Mouse (Mus musculus): ENCODE data around the gene Tmem238. TPM values are rescaled to one million over a fixed set of nuclear protein-coding genes. Genes with fewer than 3 reads are reported as not detected.

The Tmem238 gene
- polyA plus RNA-seq, 1 experiment from 2014 or later = 6.8 TPM

DNA sequence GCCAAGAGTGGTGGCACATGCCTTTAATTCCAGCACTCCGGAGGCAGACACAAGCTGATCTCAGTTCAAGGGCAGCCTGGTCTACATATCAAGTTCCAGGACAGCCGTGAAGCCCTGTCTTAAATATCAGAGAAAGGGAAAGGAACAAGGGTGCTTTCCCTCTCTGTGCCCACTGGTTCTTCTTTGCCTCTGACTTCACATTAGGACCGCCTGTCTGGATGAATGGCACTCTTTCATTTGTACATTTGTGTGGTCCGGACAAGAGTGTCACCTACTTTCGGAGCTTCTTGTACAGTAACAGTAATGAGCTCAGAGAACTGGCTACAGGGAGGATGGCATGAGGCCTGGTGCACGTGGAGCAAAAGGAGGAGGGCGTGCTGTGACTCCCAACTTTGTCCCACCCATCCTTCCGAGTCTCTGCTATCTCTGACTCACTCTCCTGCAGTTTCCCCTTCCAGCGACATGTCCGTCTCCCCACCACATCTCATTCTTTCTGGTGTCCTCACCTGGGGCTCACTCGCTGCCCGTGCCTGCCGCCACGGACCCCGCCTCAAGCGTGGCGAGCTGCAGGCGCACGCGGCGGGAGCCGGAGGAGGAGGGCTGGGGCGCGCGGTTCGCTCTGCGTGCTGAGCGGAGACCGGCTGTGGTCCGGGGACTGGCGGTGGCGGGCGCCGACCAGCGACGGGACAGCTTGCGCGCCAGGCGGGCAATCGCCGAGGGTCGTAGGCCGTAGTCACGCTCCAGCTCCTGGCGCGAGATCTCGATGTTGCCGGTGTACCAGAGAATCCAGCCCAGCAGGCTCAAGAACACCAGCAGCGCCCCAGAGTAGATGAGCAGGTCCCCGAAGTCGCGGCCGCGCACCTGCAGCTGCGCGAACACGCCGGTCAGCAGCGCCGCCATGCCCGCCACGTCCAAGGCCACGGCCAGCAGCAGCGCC, 689 bp downstream of the Tmem238 start:
- peak overlapping the region; percentile 51 for H3K4me3 ChIP-seq (replicated peaks)
- peaks cover 20% of the 10 kb centered on the region for H3K4me1 ChIP-seq
- H3K36me3 ChIP-seq = no peaks in the 10 kb centered on the region
- peak overlapping the region; percentile 88 for H3K4me2 ChIP-seq
- peak overlapping the region; percentile 68 for H3K9ac ChIP-seq (replicated peaks)
- peak; percentile 33 for ATAC-seq (ENCODE audit: low FRiP score)
- peak overlapping the region; percentile 74 for H3K27ac ChIP-seq (replicated peaks)
- 2% methylated on average over 64 of the region's 64 CpGs for WGBS
- H3K9me3 ChIP-seq (replicated peaks) = no peaks in the 10 kb centered on the region
- peaks cover 15% of the 10 kb centered on the region; the same call in 1 of the 2 replicates for H3K27me3 ChIP-seq (replicated peaks)

DNA sequence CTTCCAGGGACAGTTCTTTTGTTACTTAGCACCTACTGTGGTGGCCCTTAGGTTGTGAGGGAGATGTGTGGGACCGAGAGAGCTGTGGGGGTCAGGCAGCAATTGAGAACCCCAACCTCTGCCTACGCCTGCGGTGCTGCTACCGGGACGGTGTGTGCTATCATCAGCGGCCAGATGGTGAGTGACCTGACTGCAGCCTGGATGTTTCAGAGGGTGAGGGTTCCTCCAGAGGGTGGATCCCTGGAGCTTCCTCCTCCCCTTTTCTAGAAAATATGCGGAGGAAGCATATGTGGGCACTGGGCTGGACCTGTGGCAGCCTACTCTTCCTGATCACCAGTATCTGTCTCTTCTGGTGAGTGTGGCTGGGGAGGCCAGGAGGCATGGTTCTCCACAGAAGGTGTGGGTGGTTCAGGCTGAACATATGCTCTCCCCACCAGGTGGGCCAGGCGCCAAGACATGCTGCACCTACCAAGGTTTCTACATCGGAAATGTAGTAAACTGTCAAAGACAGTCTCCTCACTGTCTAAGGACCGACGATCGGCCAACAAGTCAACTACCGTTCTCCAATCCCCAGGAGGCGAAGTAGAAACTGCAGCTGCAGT, 5.7 kb downstream of the Tmem238 start:
- 88% methylated on average over 14 of the region's 14 CpGs for WGBS
- Histone ChIP-seq H3K4me2 (no peak overlapping the region), H3K9me3 (replicated peaks) (no peaks in the 10 kb centered on the region), H3K4me3 (replicated peaks) (no peak overlapping the region), H3K27me3 (replicated peaks) (peaks cover 34% of the 10 kb centered on the region), H3K4me1 (peaks cover 6% of the 10 kb centered on the region), H3K36me3 (no peaks in the 10 kb centered on the region), H3K9ac (replicated peaks) (no peak overlapping the region), H3K27ac (replicated peaks) (no peak overlapping the region)
- no peak for ATAC-seq (ENCODE audit: low FRiP score)

DNA sequence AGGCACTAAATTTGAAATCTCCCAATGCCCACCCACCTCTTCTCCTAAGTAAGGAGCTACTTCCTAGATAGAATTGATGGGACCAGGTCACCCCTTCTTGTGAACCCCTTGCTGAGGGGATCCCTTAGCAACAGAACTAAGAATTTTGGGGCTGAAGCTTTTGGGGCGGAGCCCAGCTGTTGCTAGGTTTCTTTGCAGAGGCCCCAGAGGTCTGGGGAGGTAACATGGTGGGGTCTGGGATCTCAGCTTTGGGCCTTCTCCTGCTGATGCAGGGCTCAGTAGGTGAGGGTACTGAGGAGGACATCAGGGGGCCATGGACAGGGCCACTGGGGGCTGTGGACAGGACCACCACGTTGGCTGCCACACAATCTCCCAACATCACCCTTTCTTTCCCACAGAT, 6.7 kb downstream of the Tmem238 start, which contains the start of the genes Il11 and Tmem190:
TSS of gene Il11 (minus strand) at position 101 of the 400 bp plus-strand sequence.
TSS of gene Tmem190 (plus strand) at position 179 of the 400 bp plus-strand sequence.
- H3K9ac ChIP-seq (replicated peaks) = no peak within 1 kb of the TSS
- no peak within 1 kb of the TSS for H3K4me2 ChIP-seq
- H3K4me1 ChIP-seq = no peaks in the 10 kb centered on the region
- H3K27ac ChIP-seq (replicated peaks) = no peak within 1 kb of the TSS
- ATAC-seq (ENCODE audit: low FRiP score) = no peak
- no peaks in the 10 kb centered on the region for H3K36me3 ChIP-seq
- no peak within 1 kb of the TSS for H3K4me3 ChIP-seq (replicated peaks)
- no peaks in the 10 kb centered on the region for H3K9me3 ChIP-seq (replicated peaks)
- 70% methylated on average over 2 of the region's 2 CpGs for WGBS
- peaks cover 44% of the 10 kb centered on the region for H3K27me3 ChIP-seq (replicated peaks)

DNA sequence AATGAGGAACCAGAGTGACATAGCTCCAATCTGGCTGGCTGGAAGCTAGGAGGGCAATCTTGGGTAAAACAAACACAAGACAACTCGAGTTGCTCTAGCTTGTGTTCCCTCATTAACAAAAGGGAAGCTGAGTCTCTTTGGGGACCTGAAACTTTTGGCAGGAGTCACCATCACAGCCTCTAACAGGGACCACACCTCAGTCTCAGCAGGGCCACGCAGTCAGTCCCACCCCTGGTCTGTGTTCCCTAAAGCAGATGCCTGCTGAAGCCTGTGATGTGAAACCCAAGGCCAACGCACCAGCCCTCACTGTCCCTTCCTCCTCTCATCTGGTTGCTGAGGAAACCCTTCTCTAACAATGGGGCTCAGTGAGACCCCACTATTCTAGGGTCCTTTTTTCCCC, 7.3 kb downstream of the Tmem238 start:
- Histone ChIP-seq H3K4me1 (peaks cover 5% of the 10 kb centered on the region), H3K9ac (replicated peaks) (no peak overlapping the region), H3K27me3 (replicated peaks) (peaks cover 45% of the 10 kb centered on the region), H3K36me3 (no peaks in the 10 kb centered on the region), H3K27ac (replicated peaks) (no peak overlapping the region), H3K9me3 (replicated peaks) (no peaks in the 10 kb centered on the region), H3K4me3 (replicated peaks) (no peak overlapping the region), H3K4me2 (no peak overlapping the region)
- no peak for ATAC-seq (ENCODE audit: low FRiP score)
- WGBS = 53% methylated on average over 3 of the region's 3 CpGs

DNA sequence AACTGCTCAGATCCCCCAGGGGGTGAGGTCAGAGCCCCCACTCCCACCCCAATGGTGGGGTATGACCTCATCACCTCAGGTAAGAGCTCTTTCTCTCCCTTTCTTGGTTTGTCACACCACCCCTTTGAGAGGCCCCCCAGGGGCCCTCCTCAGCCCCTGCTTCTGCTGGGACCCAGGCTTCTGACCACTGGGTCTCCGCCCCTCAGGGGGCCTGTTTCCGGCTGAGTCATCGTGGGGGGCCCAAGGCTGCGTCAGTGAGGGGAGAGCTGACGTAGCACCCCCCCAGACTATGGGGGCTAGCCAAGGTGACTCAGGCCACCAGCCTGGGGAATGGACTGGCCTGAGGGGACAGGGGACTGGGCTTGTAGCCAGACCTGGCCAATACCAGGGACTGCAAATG, 9.5 kb downstream of the Tmem238 start:
- no peak overlapping the region for H3K9ac ChIP-seq (replicated peaks)
- ATAC-seq (ENCODE audit: low FRiP score) = no peak
- no peaks in the 10 kb centered on the region for H3K9me3 ChIP-seq (replicated peaks)
- 44% methylated on average over 5 of the region's 5 CpGs for WGBS
- no peak overlapping the region for H3K4me2 ChIP-seq
- peaks cover 10% of the 10 kb centered on the region for H3K4me1 ChIP-seq
- peaks cover 64% of the 10 kb centered on the region for H3K27me3 ChIP-seq (replicated peaks)
- H3K36me3 ChIP-seq = no peaks in the 10 kb centered on the region
- H3K27ac ChIP-seq (replicated peaks) = no peak overlapping the region
- H3K4me3 ChIP-seq (replicated peaks) = no peak overlapping the region

DNA sequence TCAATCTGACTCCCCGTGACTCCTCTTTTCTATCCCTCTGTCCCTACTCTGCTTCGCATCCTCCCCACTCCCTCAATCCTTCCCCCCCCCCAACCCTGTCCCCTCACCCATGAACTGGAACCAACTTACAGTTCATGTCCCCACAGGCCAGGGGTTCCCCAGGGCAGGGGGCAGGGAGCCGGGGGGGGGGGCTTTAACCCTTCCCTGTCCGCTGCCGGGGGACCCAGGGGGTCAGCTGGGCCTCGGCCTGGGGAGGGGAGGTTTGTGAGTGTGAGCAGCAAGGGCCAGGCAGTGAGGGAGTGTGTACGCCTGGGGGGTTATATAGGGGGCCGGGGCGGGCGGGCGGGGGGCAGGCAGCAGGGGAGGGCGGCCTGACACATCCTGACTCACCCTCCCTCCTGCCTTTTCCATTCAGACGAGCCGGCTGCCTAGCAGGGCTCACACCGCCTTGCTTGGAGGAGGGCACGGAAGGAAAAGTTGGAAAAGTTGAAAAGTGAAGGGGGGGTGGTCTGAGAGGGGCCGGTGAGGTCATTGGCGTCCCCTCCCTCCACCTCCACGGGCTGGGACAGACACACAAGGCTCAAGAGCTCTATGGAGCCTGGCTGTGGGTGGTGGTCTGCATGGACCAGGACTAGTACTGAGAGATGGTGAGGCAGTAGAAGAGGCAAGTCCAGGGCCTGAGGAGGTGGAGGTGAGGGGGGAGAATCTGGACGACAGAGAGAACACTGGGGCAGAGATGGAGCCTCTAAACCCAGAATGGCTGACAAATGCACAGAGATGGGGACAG, 11.4 kb downstream of the Tmem238 start:
- Histone ChIP-seq H3K9ac (replicated peaks) (no peak overlapping the region), H3K27me3 (replicated peaks) (peaks cover 72% of the 10 kb centered on the region), H3K36me3 (no peaks in the 10 kb centered on the region), H3K4me2 (no peak overlapping the region), H3K4me1 (peaks cover 10% of the 10 kb centered on the region), H3K9me3 (replicated peaks) (no peaks in the 10 kb centered on the region), H3K27ac (replicated peaks) (no peak overlapping the region), H3K4me3 (replicated peaks) (no peak overlapping the region)
- 4% methylated on average over 14 of the region's 20 CpGs for WGBS
- ATAC-seq (ENCODE audit: low FRiP score) = no peak

DNA sequence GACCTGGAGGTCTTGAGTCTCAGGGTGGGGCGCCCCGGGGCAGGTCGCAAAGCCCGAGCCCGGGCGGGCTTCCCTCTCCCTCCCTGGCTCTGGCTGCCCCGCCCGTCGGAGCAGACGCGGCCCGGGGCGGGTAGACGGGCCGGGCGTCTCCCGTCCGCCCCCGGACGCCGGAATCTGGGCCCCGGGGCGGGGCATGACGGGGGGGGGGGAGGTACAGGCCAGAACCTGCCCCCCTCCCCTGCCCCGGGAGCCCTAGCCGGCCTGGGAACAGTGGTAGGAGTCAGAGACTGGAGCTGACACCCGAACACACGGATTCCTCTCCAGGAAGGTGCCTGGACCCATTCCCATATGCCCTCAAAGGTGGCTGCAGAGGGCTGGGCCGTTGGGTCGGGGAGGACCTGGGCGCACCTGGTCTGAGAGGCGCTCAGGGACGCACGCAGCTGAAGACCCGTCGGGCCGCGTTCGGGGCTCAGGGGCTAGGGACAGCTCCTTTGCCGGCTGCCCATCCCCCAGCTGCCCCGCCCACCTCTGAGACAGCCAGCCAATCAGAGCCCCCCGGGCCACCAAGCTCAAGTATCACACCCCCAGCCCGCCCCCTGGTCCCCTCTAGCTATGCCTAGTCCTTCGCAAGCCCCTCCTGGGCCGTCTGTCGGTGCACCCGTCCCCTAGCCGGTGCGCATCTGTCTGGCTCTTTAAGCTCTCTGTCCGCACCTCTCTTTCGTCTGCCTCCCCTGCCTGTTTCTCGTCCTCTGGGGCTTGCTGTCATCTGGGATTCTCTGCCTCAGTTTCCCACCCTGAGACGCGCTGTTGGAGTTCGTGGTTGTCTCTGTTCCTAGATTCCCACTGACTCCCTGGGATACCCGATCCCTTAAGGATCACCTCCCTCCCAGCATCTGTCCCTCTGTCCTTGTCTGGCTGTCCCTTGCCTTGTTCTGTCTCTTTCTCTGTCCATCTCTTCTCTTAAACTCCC, 12.3 kb downstream of the Tmem238 start:
- Histone ChIP-seq H3K4me3 (replicated peaks) (peak overlapping the region; percentile 37), H3K36me3 (no peaks in the 10 kb centered on the region), H3K27me3 (replicated peaks) (peaks cover 72% of the 10 kb centered on the region), H3K4me1 (peaks cover 10% of the 10 kb centered on the region), H3K4me2 (peak overlapping the region; percentile 54), H3K27ac (replicated peaks) (no peak overlapping the region), H3K9ac (replicated peaks) (peak overlapping the region; percentile 33), H3K9me3 (replicated peaks) (no peaks in the 10 kb centered on the region)
- peak; percentile 79 for ATAC-seq (ENCODE audit: low FRiP score)
- WGBS = 2% methylated on average over 52 of the region's 56 CpGs

DNA sequence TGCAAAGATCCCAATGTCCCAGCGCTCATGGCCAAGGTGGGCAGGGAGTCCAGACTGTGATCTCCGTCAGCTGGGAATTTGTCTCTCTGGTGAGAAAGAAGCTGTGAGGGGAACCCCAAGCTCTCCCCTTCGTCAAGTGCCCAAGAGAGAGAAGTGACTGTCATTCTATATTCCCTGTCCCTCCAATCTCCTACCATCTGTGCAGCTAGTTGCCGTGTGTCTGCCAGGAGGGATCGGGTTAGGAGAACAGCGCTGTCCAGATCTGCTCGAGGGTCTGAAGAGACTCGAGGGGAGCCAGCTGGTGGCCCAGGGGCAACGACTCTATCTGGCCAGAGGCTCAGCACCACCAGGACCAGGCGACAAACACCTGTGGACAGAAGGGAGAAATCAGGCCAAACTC, 13.3 kb downstream of the Tmem238 start:
- WGBS = 53% methylated on average over 10 of the region's 10 CpGs

DNA sequence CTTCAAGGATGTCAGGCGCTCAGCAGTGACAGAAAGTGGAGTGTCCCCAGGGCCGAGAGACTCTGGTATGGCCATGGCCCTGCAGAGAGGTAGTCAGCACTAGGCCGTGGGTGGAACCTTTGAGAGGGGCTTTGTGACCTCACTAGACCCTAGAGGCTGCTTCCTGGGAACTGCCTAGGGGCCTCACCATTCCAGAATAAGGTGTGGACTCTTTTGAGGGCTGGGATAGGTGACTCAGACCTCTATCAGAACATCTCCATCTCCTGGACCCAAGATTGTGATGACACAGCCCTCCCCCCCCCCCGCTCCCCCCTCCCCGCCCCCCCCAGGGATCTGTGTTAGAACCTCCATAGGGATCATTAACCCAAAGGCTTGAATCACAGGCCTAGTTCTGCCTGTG, 18.3 kb downstream of the Tmem238 start, which contains the start of gene Fam71e2:
TSS of gene Fam71e2 (minus strand) at position 101 of the 400 bp plus-strand sequence.
- 78% methylated on average over 3 of the region's 5 CpGs for WGBS
- H3K9ac ChIP-seq (replicated peaks) = no peak within 1 kb of the TSS
- no peak within 1 kb of the TSS for H3K4me3 ChIP-seq (replicated peaks)
- no peak for ATAC-seq (ENCODE audit: low FRiP score)
- no peak within 1 kb of the TSS for H3K27ac ChIP-seq (replicated peaks)
- H3K4me2 ChIP-seq = no peak within 1 kb of the TSS
- H3K36me3 ChIP-seq = no peaks in the 10 kb centered on the region
- peaks cover 24% of the 10 kb centered on the region for H3K27me3 ChIP-seq (replicated peaks)
- H3K4me1 ChIP-seq = no peaks in the 10 kb centered on the region
- H3K9me3 ChIP-seq (replicated peaks) = no peaks in the 10 kb centered on the region

More for the DNA sequence above, 13.3 kb downstream of the Tmem238 start:
- Histone ChIP-seq H3K4me3 (replicated peaks) (no peak overlapping the region), H3K27ac (replicated peaks) (no peak overlapping the region), H3K9ac (replicated peaks) (no peak overlapping the region), H3K27me3 (replicated peaks) (peaks cover 69% of the 10 kb centered on the region), H3K4me1 (peaks cover 10% of the 10 kb centered on the region), H3K9me3 (replicated peaks) (no peaks in the 10 kb centered on the region), H3K36me3 (no peaks in the 10 kb centered on the region), H3K4me2 (no peak overlapping the region)
- no peak for ATAC-seq (ENCODE audit: low FRiP score)

DNA sequence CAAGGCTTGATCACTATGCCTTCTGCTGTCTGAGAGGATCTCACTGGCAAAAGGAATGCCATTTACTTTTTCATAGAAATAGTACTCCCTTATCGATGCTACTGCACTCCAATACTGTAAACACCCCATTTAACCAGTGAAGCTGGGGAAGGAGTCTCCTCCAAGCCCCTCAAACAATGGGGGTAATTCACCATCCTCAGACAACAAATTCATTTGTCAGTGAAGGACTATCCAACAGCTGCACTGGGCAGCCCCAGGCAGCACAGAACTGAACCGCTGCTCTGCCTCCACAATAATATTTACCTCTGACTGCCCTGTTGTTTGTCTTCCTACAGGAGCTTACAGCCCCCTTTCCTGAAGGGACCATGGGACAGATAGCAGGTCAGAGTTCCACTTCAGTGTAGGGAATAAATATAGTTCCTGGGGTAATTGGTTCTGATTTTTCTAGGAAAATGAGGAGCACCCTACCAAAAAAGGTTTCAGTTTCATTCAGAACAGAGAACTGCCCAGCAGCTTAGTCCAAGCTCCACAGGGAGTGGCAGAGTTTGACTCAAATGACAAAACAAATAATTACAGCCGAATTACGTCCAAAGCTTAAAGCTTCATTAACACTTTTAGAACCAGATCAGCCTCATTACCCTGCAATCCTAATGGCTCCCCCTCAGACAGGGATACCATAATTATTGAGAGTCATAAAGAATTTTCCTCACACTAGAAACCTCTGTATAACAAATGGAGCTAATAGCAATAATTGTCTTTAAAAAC, 24.3 kb downstream of the Tmem238 start:
- no peak overlapping the region for H3K9ac ChIP-seq (replicated peaks)
- no peaks in the 10 kb centered on the region for H3K9me3 ChIP-seq (replicated peaks)
- H3K27me3 ChIP-seq (replicated peaks) = no peaks in the 10 kb centered on the region
- no peak overlapping the region for H3K27ac ChIP-seq (replicated peaks)
- WGBS = 10% methylated on average over 4 of the region's 4 CpGs
- peaks cover 7% of the 10 kb centered on the region; the same call in 1 of the 2 replicates for H3K4me1 ChIP-seq
- no peaks in the 10 kb centered on the region for H3K36me3 ChIP-seq
- H3K4me3 ChIP-seq (replicated peaks) = no peak overlapping the region
- no peak overlapping the region for H3K4me2 ChIP-seq
- ATAC-seq (ENCODE audit: low FRiP score) = no peak
